Comparison of ENCODE assay signal across 17 mouse cellular contexts in the genomic region with DNA sequence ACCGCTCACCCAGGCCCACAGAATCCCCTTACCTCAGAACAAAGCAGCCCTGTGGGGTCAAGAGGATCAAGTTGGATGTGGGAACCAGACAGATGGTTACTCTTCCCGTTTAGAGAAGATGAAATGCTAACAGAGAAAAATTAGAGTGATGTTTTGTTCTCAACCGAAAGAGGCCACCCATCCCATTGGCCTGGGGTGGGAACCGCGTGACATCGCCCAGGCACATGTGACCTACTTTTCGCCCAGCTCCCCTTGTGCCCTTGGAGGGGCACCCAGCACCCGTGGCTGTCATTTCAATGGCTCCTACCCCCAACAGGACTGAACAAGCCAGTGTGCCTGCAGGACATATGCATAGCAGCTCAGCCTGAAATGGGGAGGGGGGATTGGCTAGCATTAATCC.
"Had no signal": no experiment of that assay in that cellular context is flagged by ENCODE, and none has a peak within 500 bp of the region (broad histone marks: within the 10 kb centered on the region; RNA-seq: fewer than 3 reads in every experiment).

No protein-coding gene starts in this region.

- DNase-seq: cerebellum, adult 2 months; cerebellum, adult 8-10 months; cerebellum, adult 9-10 months; cerebellum, adult 9-11 months; cerebellum, postnatal 10 days; cerebellum, postnatal 14 days; cerebellum, postnatal 25 days; cerebellum, postnatal 36 days; embryo, embryonic 11 days; forebrain, postnatal 0 days; gastrocnemius, adult 2 months; gastrocnemius, postnatal 10 days; gastrocnemius, postnatal 14 days; gastrocnemius, postnatal 25 days; gastrocnemius, postnatal 36 days; heart, adult 18-20 months; heart, adult 2 months had no signal
